Mouse (Mus musculus) liver, postnatal 0 days (tissue): ENCODE results near the gene Oip5. TPM values are rescaled to one million over a fixed set of nuclear protein-coding genes. Genes with fewer than 3 reads are reported as not detected.

ENCODE experiments used
- ATAC-seq: fragments of 200-750 bp; cut with Nextera tagmentation; 2 replicates; pipeline ENCODE4 v1.8.0; 2017; ENCODE audit warnings: mild to moderate bottlenecking, moderate library complexity
- DNase-seq: peaks from one replicate; pipeline ENCODE4 v3.0.0-alpha.2; 2016
- H3K27ac ChIP-seq: fragments of 300-500 bp; sonication (generic); 2 replicates; pipeline ENCODE4 v1.5.1; 2014; ENCODE audit warnings: antibody characterized with exemption, moderate library complexity, mild to moderate bottlenecking, low read depth
- H3K27me3 ChIP-seq: fragments of 300-500 bp; sonication (generic); 2 replicates; pipeline ENCODE4 v1.6.1; 2014; ENCODE audit warnings: low read length, control low read depth, mixed read lengths; ENCODE audit not compliant: insufficient read depth
- H3K36me3 ChIP-seq: fragments of 300-500 bp; sonication (generic); replicated peaks from 2 replicates; pipeline ENCODE4 v1.6.1; 2014; ENCODE audit warnings: mild to moderate bottlenecking, control low read depth, low read length, moderate library complexity, mixed read lengths; ENCODE audit not compliant: insufficient read depth
- H3K4me1 ChIP-seq: fragments of 300-500 bp; sonication (generic); 2 replicates; pipeline ENCODE4 v1.6.1; 2014; ENCODE audit warnings: antibody characterized with exemption, mild to moderate bottlenecking, control low read depth; ENCODE audit not compliant: insufficient read depth
- H3K4me2 ChIP-seq: fragments of 300-500 bp; sonication (generic); 2 replicates; pipeline ENCODE4 v1.6.1; 2014; ENCODE audit warnings: low read depth, mild to moderate bottlenecking, low read length, moderate library complexity, mixed read lengths
- H3K4me3 ChIP-seq: fragments of 300-500 bp; sonication (generic); 2 replicates; pipeline ENCODE4 v1.5.1; 2014; ENCODE audit warnings: low read depth, low read length
- H3K9ac ChIP-seq: fragments of 300-500 bp; sonication (generic); replicated peaks from 2 replicates; pipeline ENCODE4 v1.6.1; 2014; ENCODE audit warnings: mild to moderate bottlenecking, moderate library complexity
- H3K9me3 ChIP-seq: fragments of 300-500 bp; sonication (generic); 2 replicates; pipeline ENCODE4 v1.6.1; 2016; ENCODE audit warnings: mild to moderate bottlenecking, control low read depth, low read length, mixed read lengths
- CTCF ChIP-seq: sonication (generic); IDR thresholded peaks from 2 replicates; pipeline ENCODE4 v1.5.1; 2016; ENCODE audit warnings: antibody characterized with exemption, low read depth
- EP300 ChIP-seq: IDR thresholded peaks from 2 replicates; pipeline ENCODE4 v1.6.1; 2016; ENCODE audit warnings: antibody characterized with exemption, low read depth, mild to moderate bottlenecking
- WGBS: fragments of 180-500 bp; shearing (Covaris S2); extraction: QIAGEN DNeasy Blood & Tissue Kit; methylation state at CpG from one replicate; pipeline ENCODE4 v1.1.7; 2014; ENCODE audit not compliant: insufficient replicate concordance; 5-methylcytosine and 5-hydroxymethylcytosine counted together
- polyA plus RNA-seq: library from polyadenylated mRNA; unstranded; fragments of >200 nt; fragmentation: Nextera tagmentation; extraction: Ambion mirVana; gene quantifications from 2 replicates; pipeline ENCODE4 v1.2.1, GENCODE M21; 2015

Gene Oip5
- polyA plus RNA-seq, 1 experiment from 2014 or later, result 16.5 TPM

- peak overlapping the region; percentile 97 for H3K27ac ChIP-seq
- no peaks in the 10 kb centered on the region for H3K27me3 ChIP-seq
- H3K4me1 ChIP-seq, result peaks cover 10% of the 10 kb centered on the region
- WGBS, result under 1% methylated on average over 59 of the region's 61 CpGs
- TF ChIP-seq CTCF (no peak), EP300 (peak; percentile 66; the same call in 1 of the 2 replicates)
- H3K4me2 ChIP-seq, result peak overlapping the region; percentile 70
- no peaks in the 10 kb centered on the region for H3K9me3 ChIP-seq
- ATAC-seq (peak; percentile 97), DNase-seq (peak; percentile 97)
- peaks cover 31% of the 10 kb centered on the region for H3K36me3 ChIP-seq
- peak overlapping the region; percentile 98 for H3K9ac ChIP-seq
- H3K4me3 ChIP-seq, result peak overlapping the region; percentile 90
Observed at GRCm38 (mm10) chr2:119594113-119594981, 23.9 kb downstream of the Oip5 start.

- peak overlapping the region; percentile 70 for H3K4me2 ChIP-seq
- WGBS, result 14% methylated on average over 7 of the region's 7 CpGs
- peak overlapping the region; percentile 97 for H3K27ac ChIP-seq
- H3K27me3 ChIP-seq, result no peaks in the 10 kb centered on the region
- H3K4me1 ChIP-seq, result peaks cover 10% of the 10 kb centered on the region
- TF ChIP-seq CTCF, result 0 out of 2 replicates have a peak, but pooled peaks have one; percentile 12
- TF ChIP-seq EP300, result no peak
- peak overlapping the region; percentile 90 for H3K4me3 ChIP-seq
- peak; percentile 20 for DNase-seq
- H3K9ac ChIP-seq, result peak overlapping the region; percentile 98
- no peaks in the 10 kb centered on the region for H3K9me3 ChIP-seq
- ATAC-seq, result peak; percentile 28
- peaks cover 28% of the 10 kb centered on the region for H3K36me3 ChIP-seq
Observed at GRCm38 (mm10) chr2:119593765-119594112, 24.5 kb downstream of the Oip5 start.

- ATAC-seq (no peak), DNase-seq (no peak)
- TF ChIP-seq CTCF, result peak; percentile 59
- TF ChIP-seq EP300, result no peak
- H3K4me3 ChIP-seq, result no peak overlapping the region
- H3K27ac ChIP-seq, result no peak overlapping the region
- peaks cover 10% of the 10 kb centered on the region for H3K36me3 ChIP-seq
- WGBS, result 88% methylated on average over 3 of the region's 3 CpGs
- H3K27me3 ChIP-seq, result no peaks in the 10 kb centered on the region
- H3K4me1 ChIP-seq, result peaks cover 7% of the 10 kb centered on the region
- no peak overlapping the region for H3K9ac ChIP-seq
- H3K9me3 ChIP-seq, result no peaks in the 10 kb centered on the region
- no peak overlapping the region for H3K4me2 ChIP-seq
Observed at GRCm38 (mm10) chr2:119591247-119591646, 27.0 kb downstream of the Oip5 start.

GRCm38 (mm10) chr2:119587383-119587782 is 30.9 kb downstream of the Oip5 start:
- no peak overlapping the region for H3K9ac ChIP-seq
- H3K9me3 ChIP-seq, result no peaks in the 10 kb centered on the region
- H3K4me1 ChIP-seq, result no peaks in the 10 kb centered on the region
- ATAC-seq (peak; percentile 77), DNase-seq (peak; percentile 84)
- H3K4me2 ChIP-seq, result no peak overlapping the region
- 15% methylated on average over 4 of the region's 4 CpGs for WGBS
- H3K36me3 ChIP-seq, result peaks cover 17% of the 10 kb centered on the region
- no peaks in the 10 kb centered on the region for H3K27me3 ChIP-seq
- H3K27ac ChIP-seq, result no peak overlapping the region
- TF ChIP-seq CTCF (peak; percentile 95), EP300 (no peak)
- no peak overlapping the region for H3K4me3 ChIP-seq

- no peak for TF ChIP-seq EP300
- TF ChIP-seq CTCF, result no peak
- Histone ChIP-seq H3K27me3 (no peaks in the 10 kb centered on the region), H3K36me3 (peaks cover 14% of the 10 kb centered on the region), H3K4me3 (no peak overlapping the region), H3K4me1 (no peaks in the 10 kb centered on the region; the same call in 1 of the 2 replicates), H3K27ac (no peak overlapping the region), H3K4me2 (no peak overlapping the region), H3K9ac (no peak overlapping the region), H3K9me3 (no peaks in the 10 kb centered on the region)
- ATAC-seq (no peak), DNase-seq (no peak)
- WGBS, result 67% methylated on average over 8 of the region's 8 CpGs
Observed at GRCm38 (mm10) chr2:119584282-119584681, 34.0 kb downstream of the Oip5 start.

- Histone ChIP-seq H3K4me3 (no peak overlapping the region), H3K27me3 (no peaks in the 10 kb centered on the region), H3K9me3 (no peaks in the 10 kb centered on the region), H3K9ac (no peak overlapping the region), H3K27ac (no peak overlapping the region), H3K4me2 (no peak overlapping the region), H3K36me3 (peaks cover 16% of the 10 kb centered on the region), H3K4me1 (no peaks in the 10 kb centered on the region; the same call in 1 of the 2 replicates)
- 40% methylated on average over 2 of the region's 2 CpGs for WGBS
- no peak for TF ChIP-seq CTCF
- TF ChIP-seq EP300, result no peak
- ATAC-seq (no peak), DNase-seq (no peak)
Observed at GRCm38 (mm10) chr2:119583439-119583838, 34.8 kb downstream of the Oip5 start.
